Mouse (Mus musculus) myocyte (in vitro differentiated cells): Measurements from ENCODE around the gene Gpr141.

ENCODE experiments used
- CEBPB ChIP-seq: IDR thresholded peaks from 2 replicates; pipeline ENCODE4 v1.6.1; 2011; ENCODE audit warnings: mild to moderate bottlenecking, moderate library complexity; ENCODE audit not compliant: poor library complexity, insufficient read depth, severe bottlenecking
- MAX ChIP-seq: IDR thresholded peaks from one replicate; pipeline ENCODE4 v1.6.1; 2011; ENCODE audit warnings: low read depth, mild to moderate bottlenecking, control low read depth
- MYOD1 ChIP-seq, 3 experiments: IDR thresholded peaks; one replicate each; pipeline ENCODE4 v1.6.1; 2011; ENCODE audit warnings: control low read depth in 2 of 3, low read depth in 2 of 3, mild to moderate bottlenecking in 2 of 3, moderate library complexity in 1 of 3; ENCODE audit not compliant: insufficient read length in 2 of 3, control insufficient read depth in 1 of 3
- POLR2A ChIP-seq: IDR thresholded peaks from one replicate; pipeline ENCODE4 v1.6.1; 2011; ENCODE audit warnings: low read depth, mild to moderate bottlenecking, control low read depth, moderate library complexity; ENCODE audit not compliant: insufficient read length
- REST ChIP-seq: IDR thresholded peaks from one replicate; pipeline ENCODE4 v1.6.1; 2011; ENCODE audit warnings: mild to moderate bottlenecking, control low read depth, moderate library complexity; ENCODE audit not compliant: insufficient read depth, insufficient read length
- TCF12 ChIP-seq: IDR thresholded peaks from one replicate; pipeline ENCODE4 v1.6.1; 2011; ENCODE audit warnings: mild to moderate bottlenecking, control low read depth; ENCODE audit not compliant: poor library complexity, insufficient read depth, severe bottlenecking
- USF1 ChIP-seq: IDR thresholded peaks from one replicate; pipeline ENCODE4 v1.6.1; 2011; ENCODE audit warnings: low read depth, mild to moderate bottlenecking, control low read depth, moderate library complexity

DNA sequence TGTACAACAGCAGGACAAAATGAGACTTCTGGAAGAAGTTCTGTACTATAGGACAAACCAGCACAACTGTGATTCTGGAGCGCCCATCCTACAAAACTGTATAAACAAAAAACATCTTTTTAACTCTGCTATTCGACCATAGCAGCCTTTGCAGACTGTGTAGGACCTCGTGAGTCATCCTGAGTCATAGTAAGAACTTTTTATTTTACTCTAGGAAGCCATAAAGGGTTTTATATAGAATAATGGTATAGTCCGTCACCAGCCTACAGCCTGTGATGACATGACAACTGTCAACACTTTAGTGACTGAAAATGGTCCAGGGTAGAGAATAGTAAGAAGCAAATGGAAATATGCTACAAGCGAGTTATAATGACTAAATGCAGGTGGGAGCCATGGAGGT lies 17.6 kb upstream of the Gpr141 start:
- TF ChIP-seq POLR2A, result no peak
- TF ChIP-seq MYOD1 (IDR thresholded peaks at IDR 0.05; ENCODE audit: control insufficient read depth in 1 of 3, insufficient read length in 2 of 3, low read depth in 2 of 3), result no peak
- no peak for TF ChIP-seq TCF12
- TF ChIP-seq USF1, result no peak
- no peak for TF ChIP-seq MAX
- TF ChIP-seq CEBPB, result no peak
- TF ChIP-seq REST, result no peak
